Mouse (Mus musculus) CH12F3 (cell line): Measurements from ENCODE around the gene Mfap5.
"Not testable (repeated sequence)": the region's sequence is repeated elsewhere in the genome, so short reads cannot be mapped to it uniquely, and the experiment has no call there.

Source experiments
- in situ Hi-C: fragments of 300-500 bp; cut with MboI; formaldehyde crosslinking; loops from 2 replicates; pipeline ENCODE4 v1.14.3; 2020; ENCODE audit warnings: low sequenced_read_pairs

Mfap5 gene

GRCm38 (mm10) chr6:122505545-122505944 is at the start of gene Mfap5:
TSS of gene Mfap5 (plus strand) at chr6:122505845.
- in situ Hi-C loops, result no loop called here

GRCm38 (mm10) chr6:122458946-122459693 is 46.5 kb upstream of the Mfap5 start:
- in situ Hi-C loops, result no loop called here

DNA sequence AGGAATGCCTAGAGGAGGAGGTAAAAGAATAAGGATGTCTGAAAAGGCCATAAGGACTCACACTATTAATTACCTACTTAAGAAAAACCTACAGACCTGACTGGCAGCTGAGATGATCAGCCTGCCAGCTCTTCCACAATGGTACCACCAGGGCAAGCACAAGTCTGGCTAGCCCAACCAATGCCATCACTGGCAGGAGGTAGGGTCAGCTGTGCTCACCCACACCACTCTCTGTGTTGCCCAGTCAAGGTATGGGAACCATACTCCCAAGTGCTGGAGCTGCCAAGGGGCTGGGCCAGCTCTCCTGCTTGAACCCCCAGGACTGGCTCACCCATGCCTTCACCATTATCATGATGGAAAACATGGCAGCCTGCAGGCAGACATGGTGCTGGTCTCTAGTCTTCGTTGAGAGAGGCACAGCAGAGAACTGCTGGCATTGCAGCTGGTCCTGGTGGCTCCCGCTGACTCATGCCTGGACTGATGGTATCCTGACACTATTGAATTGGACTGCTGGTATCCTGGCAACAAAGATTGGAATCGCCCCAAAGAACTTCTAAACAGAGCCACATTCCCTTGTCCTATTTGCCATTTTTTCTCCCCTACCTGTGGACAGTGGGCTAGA is 39.4 kb upstream of the Mfap5 start:
- in situ Hi-C loops, result no loop called here

DNA sequence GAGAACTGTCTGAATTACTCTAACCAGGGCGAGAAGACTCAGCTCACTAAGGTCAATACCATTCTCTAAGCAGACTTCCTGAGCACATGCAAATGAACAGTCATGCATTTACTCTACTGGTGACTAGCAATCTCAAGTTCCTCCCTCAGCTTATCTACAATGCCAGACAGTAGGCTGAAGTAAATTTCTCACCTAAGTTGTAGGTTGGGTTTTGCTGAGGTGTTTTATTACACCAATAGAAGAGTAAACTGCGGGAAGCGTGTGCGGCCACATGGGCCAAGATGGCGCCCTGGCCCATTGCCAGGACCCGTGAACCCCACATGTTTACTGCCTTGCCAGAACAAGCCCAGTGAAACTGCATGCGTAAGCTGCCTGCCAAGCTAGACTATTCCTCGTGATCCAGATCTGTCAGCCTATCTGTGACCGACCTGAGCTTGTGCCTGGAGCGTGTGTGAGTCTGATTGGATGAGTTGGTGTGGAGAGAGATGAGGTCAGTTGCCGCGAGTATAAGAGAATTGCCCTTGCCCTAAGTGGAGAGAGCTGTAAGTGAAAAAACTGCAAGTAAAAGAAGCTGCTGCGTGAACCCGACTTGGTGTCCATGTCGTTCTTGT is 36.5 kb upstream of the Mfap5 start:
- in situ Hi-C loops, result no loop called here

DNA sequence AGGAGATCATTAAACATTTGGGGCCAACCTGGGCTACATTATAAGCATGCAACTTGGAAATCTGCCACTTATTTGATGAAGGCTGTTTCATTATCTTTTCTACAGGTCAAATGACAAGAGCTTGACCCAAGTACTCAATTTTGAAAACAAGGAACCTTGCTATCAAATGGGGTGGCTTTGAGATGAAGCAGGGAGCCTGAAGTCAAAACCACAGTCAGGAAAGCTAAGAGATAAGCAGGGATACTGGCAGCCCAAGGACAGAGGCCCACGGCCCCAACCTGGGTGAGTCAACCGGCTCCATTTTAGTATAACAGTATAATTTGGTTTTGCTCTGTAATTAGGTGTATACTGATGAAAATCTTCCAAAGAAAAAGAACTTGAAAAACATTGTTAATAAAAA is 35.4 kb upstream of the Mfap5 start:
- in situ Hi-C loops, result no loop called here

DNA sequence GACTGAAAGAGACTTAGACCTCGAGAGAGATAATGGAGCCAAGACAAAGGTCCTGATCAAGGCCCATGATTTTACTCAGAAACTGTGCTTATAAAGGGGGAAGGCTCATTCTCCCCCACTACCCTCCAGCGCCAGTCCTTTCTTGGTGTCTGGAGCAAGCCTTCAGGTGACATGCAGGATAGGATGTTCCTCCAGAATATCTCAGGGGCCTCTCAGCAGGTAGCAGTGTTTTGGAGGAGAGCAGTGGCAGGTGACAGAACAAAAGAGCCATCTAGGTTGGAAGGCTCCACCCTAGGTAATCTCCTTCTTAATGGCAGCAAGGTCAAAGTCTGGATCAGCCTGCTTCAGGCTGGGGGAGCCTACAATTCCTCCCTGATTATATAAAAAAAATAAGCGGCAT is 34.2 kb upstream of the Mfap5 start:
- in situ Hi-C loops, result not testable (repeated sequence)

- in situ Hi-C loops, result no loop called here
Measured at GRCm38 (mm10) chr6:122478062-122478461, 27.6 kb upstream of the Mfap5 start.

GRCm38 (mm10) chr6:122485401-122486296 is 20.0 kb upstream of the Mfap5 start:
- in situ Hi-C loops, result no loop called here

GRCm38 (mm10) chr6:122486297-122487117 is 19.1 kb upstream of the Mfap5 start:
- in situ Hi-C loops, result no loop called here

DNA sequence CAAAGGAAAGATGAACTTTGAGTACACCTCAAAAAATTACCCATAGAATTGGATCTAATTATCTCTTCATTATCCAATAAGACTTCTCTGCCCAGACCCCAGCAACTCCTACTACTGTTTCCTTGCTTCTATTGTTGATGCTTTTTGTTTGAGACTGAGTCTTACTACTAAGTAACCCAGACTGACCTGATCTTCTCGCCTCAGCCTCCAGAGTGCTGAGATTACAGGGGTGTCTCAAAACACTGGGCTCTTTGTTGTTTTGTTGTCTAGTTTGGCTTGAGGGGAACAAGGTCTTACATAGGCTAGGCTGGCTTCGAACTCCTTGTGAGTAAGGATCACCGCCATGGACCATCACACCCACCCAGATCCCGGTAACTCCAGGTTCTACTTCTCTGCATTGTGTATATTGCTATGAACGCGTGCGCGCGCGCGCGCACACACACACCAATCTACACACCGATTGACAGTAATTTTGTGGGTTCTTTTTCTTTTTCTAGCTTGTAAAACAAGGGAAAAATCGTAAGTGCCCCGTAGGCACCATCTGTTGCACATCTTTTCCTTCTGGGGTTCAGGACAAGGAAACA is 14.6 kb upstream of the Mfap5 start:
- in situ Hi-C loops, result loop anchor here (10.0 kb wide), 1 partner anchor 74 kb away; no protein-coding TSS in a partner anchor

- in situ Hi-C loops, result loop anchor here (10.0 kb wide), 1 partner anchor 73 kb away; no protein-coding TSS in a partner anchor
Measured at GRCm38 (mm10) chr6:122491557-122491956, 14.1 kb upstream of the Mfap5 start.

DNA sequence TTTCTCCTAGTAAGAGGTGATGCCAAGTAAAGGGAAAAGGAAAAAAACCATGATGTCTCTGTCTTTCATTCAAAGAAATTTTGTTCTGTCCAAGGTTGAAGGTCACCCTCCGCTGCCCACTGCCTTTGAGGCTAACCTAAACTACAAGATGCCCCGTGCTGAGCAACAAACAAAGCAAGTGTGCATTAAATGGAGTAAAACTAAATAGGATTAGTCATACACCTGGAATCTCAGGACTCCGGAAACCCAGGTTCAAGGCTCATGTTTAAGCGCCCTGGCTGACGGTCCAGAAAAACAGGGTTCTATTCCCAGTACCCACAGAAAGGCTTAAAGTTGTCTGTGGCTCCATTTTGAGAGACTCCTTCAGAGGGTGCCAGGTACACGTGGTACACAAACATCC is 13.2 kb upstream of the Mfap5 start:
- in situ Hi-C loops, result loop anchor here (10.0 kb wide), 1 partner anchor 72 kb away; no protein-coding TSS in a partner anchor

DNA sequence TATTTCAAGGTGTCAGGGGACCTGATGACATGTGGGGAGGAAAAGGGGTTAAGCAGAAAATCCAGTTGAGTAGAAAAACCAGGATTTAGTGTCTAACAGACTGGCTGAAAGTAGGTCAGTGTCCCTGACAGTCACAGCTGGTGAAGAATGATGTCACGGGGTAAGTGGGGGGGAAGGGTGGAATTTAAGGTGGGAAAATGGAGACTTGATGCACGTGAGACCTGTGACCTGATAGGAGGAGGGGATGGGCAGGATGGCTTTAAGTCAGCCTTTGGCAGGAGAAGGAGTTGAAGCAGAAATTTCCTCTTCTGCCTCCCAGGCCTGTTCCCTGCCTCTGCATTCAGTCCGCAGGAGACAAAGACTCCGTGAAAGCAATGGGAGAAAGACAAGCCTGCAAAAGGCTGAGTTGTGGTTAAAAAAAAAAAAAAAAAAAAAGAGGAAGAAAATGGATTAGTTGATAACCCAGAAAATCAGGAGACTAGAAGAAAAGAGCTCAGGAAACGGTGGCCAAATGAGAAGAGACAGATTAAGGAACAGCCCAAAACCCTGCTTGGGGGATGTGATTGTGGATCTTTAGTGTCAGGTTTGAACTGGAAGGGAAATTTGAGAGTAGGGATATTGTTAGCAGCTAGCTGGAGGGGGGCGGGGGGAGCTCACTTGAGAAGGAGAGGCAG is 11.7 kb upstream of the Mfap5 start:
- in situ Hi-C loops, result loop anchor here (10.0 kb wide), 1 partner anchor 71 kb away; no protein-coding TSS in a partner anchor

DNA sequence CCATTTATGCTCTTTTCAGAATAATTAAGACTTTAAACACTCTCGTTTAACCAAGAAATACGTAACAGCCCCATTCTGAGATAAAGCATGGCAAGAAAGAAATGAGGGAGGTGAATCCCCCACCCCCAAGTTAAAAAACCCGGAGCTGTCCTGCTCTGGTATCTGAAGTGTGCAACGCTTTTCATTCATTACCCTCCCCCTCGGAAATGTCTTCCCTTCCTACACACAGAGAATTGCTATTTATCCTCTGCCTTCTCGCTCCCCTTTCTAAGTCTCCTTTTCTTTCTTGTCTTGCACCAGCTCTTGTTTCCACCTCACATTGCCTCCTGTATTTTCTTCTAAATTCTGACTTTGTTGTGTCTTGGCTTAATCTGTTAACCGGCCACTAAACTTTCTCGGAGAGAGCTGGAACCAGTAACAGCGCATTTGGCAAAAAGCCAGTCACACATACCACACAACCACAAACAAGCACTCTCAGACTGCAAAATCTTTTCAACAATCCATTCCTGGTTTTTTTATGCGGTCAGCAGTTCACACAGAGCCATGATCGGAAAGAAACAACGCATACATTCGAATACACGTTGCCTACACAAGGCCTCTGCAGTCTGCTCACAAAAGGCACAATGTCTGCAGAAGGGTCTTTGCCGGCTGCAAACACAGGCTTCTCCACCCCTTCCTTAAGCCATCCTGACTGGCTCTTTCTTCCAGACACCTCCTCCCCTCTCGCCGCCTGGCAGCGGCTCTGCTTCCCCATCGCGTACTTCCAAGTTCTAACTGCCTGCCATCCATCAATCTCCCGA is 10.4 kb upstream of the Mfap5 start:
- in situ Hi-C loops, result loop anchor here (10.0 kb wide), 1 partner anchor 70 kb away; no protein-coding TSS in a partner anchor

DNA sequence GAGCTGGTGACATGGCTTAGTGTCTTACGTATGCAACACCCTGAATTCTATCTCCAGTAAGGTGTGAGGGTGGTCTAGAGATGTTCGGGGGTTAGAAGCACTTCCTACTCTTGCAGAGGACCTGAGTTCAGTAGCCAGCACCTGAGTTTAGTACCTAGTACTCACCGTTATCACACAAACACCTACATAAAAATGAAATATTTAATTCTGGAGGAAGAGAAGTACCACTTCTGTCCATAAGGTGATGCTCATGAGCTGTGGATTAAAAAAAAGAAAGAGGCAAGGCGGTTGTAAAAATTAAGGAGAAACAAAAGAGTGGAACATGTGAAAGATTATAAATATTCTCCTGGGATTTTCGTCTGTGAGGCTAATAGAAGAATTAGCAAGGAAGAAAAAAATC is 9.1 kb upstream of the Mfap5 start:
- in situ Hi-C loops, result loop anchor here (10.0 kb wide), 1 partner anchor 68 kb away; no protein-coding TSS in a partner anchor

- in situ Hi-C loops, result loop anchor here (10.0 kb wide), 1 partner anchor 66 kb away; no protein-coding TSS in a partner anchor
Measured at GRCm38 (mm10) chr6:122498661-122499060, 7.0 kb upstream of the Mfap5 start, which contains the start of gene Rimklb. TSS of gene Rimklb (minus strand) at chr6:122498761.

GRCm38 (mm10) chr6:122505041-122505440 is 604 bp upstream of the Mfap5 start:
- in situ Hi-C loops, result no loop called here

DNA sequence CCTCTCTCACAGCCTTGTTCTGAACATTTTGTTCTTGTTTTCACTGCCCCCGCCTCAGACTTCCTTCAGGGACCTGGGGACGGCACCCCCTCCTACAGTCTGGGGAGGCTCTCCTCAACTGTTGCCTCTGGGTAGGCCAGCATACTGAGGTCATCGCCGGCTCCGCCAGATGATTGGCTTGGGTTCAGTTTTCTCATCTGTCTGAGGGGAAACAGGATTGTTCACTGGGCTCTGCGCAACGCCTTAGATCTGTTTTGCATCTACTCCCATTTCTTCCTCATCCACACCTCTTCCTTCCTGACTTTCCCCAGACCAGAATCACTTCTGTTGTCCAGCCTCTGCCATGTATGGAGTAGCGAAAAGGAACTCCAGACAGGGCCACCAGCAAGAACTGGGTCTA is 2.8 kb downstream of the Mfap5 start:
- in situ Hi-C loops, result no loop called here
